Mouse (Mus musculus) stomach, embryonic 16.5 days (tissue): ENCODE data around the gene Ap3d1. TPM values are rescaled to one million over a fixed set of nuclear protein-coding genes. Genes with fewer than 3 reads are reported as not detected.

Experiments used
- ATAC-seq: fragments of 200-750 bp; cut with Nextera tagmentation; 2 replicates; pipeline ENCODE4 v1.8.0; 2017; ENCODE audit warnings: moderate number of reproducible peaks, moderate TSS enrichment; ENCODE audit not compliant: insufficient read depth, low FRiP score
- H3K27ac ChIP-seq: fragments of 300-500 bp; sonication (generic); 2 replicates; pipeline ENCODE4 v1.5.1; 2014; ENCODE audit warnings: low read length
- H3K27me3 ChIP-seq: fragments of 300-500 bp; sonication (generic); 2 replicates; pipeline ENCODE4 v1.6.1; 2014; ENCODE audit warnings: low read length, control low read depth, mixed read lengths; ENCODE audit not compliant: control insufficient read depth, insufficient read depth
- H3K36me3 ChIP-seq: fragments of 300-500 bp; sonication (generic); 2 replicates; pipeline ENCODE4 v1.6.1; 2014; ENCODE audit warnings: low read length; ENCODE audit not compliant: control insufficient read depth, insufficient read depth
- H3K4me1 ChIP-seq: fragments of 300-500 bp; sonication (generic); 2 replicates; pipeline ENCODE4 v1.6.1; 2014; ENCODE audit warnings: low read length, control low read depth, mixed read lengths; ENCODE audit not compliant: control insufficient read depth, insufficient read depth
- H3K4me2 ChIP-seq: fragments of 300-500 bp; sonication (generic); 2 replicates; pipeline ENCODE4 v1.6.1; 2014; ENCODE audit warnings: low read depth, low read length, mixed read lengths
- H3K4me3 ChIP-seq: fragments of 300-500 bp; sonication (generic); replicated peaks from 2 replicates; pipeline ENCODE4 v1.5.1; 2014; ENCODE audit warnings: mild to moderate bottlenecking, low read length
- H3K9ac ChIP-seq: fragments of 300-500 bp; sonication (generic); 2 replicates; pipeline ENCODE4 v1.6.1; 2014; ENCODE audit warnings: low read length
- H3K9me3 ChIP-seq: fragments of 300-500 bp; sonication (generic); replicated peaks from 2 replicates; pipeline ENCODE4 v1.6.1; 2016; ENCODE audit warnings: low read length, control low read depth; ENCODE audit not compliant: control insufficient read depth
- WGBS: fragments of 180-500 bp; shearing (Covaris S2); extraction: QIAGEN DNeasy Blood & Tissue Kit; methylation state at CpG from one replicate; pipeline ENCODE4 v1.1.7; 2014; 5-methylcytosine and 5-hydroxymethylcytosine counted together
- polyA plus RNA-seq: library from polyadenylated mRNA; unstranded; fragments of >200 nt; fragmentation: Nextera tagmentation; extraction: Ambion mirVana; gene quantifications from 2 replicates; pipeline ENCODE4 v1.2.1, GENCODE M21; 2015

Gene Ap3d1
- polyA plus RNA-seq, 1 experiment from 2014 or later = 66.3 TPM

- no peak overlapping the region for H3K4me3 ChIP-seq
- no peak for ATAC-seq
- peaks cover 36% of the 10 kb centered on the region for H3K36me3 ChIP-seq
- 95% methylated on average over 7 of the region's 7 CpGs for WGBS
- H3K9ac ChIP-seq = no peak overlapping the region
- no peak overlapping the region for H3K4me2 ChIP-seq
- no peaks in the 10 kb centered on the region for H3K9me3 ChIP-seq
- no peak overlapping the region for H3K27ac ChIP-seq
- H3K27me3 ChIP-seq = no peaks in the 10 kb centered on the region
- peaks cover 57% of the 10 kb centered on the region for H3K4me1 ChIP-seq
Measured at GRCm38 (mm10) chr10:80669737-80670485, 72.2 kb downstream of the Ap3d1 start.

GRCm38 (mm10) chr10:80669018-80669417, 73.0 kb downstream of the Ap3d1 start:
- peaks cover 58% of the 10 kb centered on the region for H3K4me1 ChIP-seq
- no peak overlapping the region for H3K4me3 ChIP-seq
- no peaks in the 10 kb centered on the region for H3K9me3 ChIP-seq
- 87% methylated on average over 12 of the region's 12 CpGs for WGBS
- H3K9ac ChIP-seq = peak overlapping the region; percentile 26; the same call in 1 of the 2 replicates
- peak overlapping the region; percentile 38 for H3K27ac ChIP-seq
- no peak overlapping the region for H3K4me2 ChIP-seq
- H3K36me3 ChIP-seq = peaks cover 36% of the 10 kb centered on the region
- no peaks in the 10 kb centered on the region for H3K27me3 ChIP-seq
- ATAC-seq = no peak

- H3K27me3 ChIP-seq = no peaks in the 10 kb centered on the region
- peak overlapping the region; percentile 38 for H3K27ac ChIP-seq
- ATAC-seq = no peak
- peaks cover 57% of the 10 kb centered on the region for H3K4me1 ChIP-seq
- 71% methylated on average over 11 of the region's 11 CpGs for WGBS
- H3K9ac ChIP-seq = no peak overlapping the region
- no peak overlapping the region for H3K4me2 ChIP-seq
- H3K9me3 ChIP-seq = no peaks in the 10 kb centered on the region
- peaks cover 36% of the 10 kb centered on the region for H3K36me3 ChIP-seq
- H3K4me3 ChIP-seq = no peak overlapping the region
Measured at GRCm38 (mm10) chr10:80668614-80669013, 73.5 kb downstream of the Ap3d1 start.

- H3K27ac ChIP-seq = no peak overlapping the region
- H3K9me3 ChIP-seq = no peaks in the 10 kb centered on the region
- no peaks in the 10 kb centered on the region for H3K27me3 ChIP-seq
- peaks cover 36% of the 10 kb centered on the region for H3K36me3 ChIP-seq
- WGBS = 76% methylated on average over 19 of the region's 19 CpGs
- H3K4me2 ChIP-seq = no peak overlapping the region
- H3K9ac ChIP-seq = no peak overlapping the region
- ATAC-seq = no peak
- H3K4me3 ChIP-seq = no peak overlapping the region
- peaks cover 47% of the 10 kb centered on the region for H3K4me1 ChIP-seq
Measured at GRCm38 (mm10) chr10:80666837-80667412, 75.1 kb downstream of the Ap3d1 start.

- no peaks in the 10 kb centered on the region for H3K9me3 ChIP-seq
- ATAC-seq = no peak
- H3K27ac ChIP-seq = peak overlapping the region; percentile 94
- H3K36me3 ChIP-seq = peaks cover 31% of the 10 kb centered on the region
- no peak overlapping the region for H3K4me2 ChIP-seq
- no peak overlapping the region for H3K4me3 ChIP-seq
- peaks cover 47% of the 10 kb centered on the region for H3K4me1 ChIP-seq
- 0 out of 2 replicates have a peak overlapping the region, but pooled peaks have one; percentile 58 for H3K9ac ChIP-seq
- H3K27me3 ChIP-seq = no peaks in the 10 kb centered on the region
- 70% methylated on average over 10 of the region's 10 CpGs for WGBS
Measured at GRCm38 (mm10) chr10:80665981-80666733, 75.9 kb downstream of the Ap3d1 start.

GRCm38 (mm10) chr10:80665459-80665858, 76.6 kb downstream of the Ap3d1 start:
- peak overlapping the region; percentile 58; the same call in 1 of the 2 replicates for H3K9ac ChIP-seq
- WGBS = 49% methylated on average over 4 of the region's 4 CpGs
- H3K4me1 ChIP-seq = peaks cover 45% of the 10 kb centered on the region
- H3K36me3 ChIP-seq = peaks cover 28% of the 10 kb centered on the region
- H3K4me3 ChIP-seq = no peak overlapping the region
- ATAC-seq = no peak
- peak overlapping the region; percentile 49; the same call in 1 of the 2 replicates for H3K4me2 ChIP-seq
- peak overlapping the region; percentile 94 for H3K27ac ChIP-seq
- no peaks in the 10 kb centered on the region for H3K9me3 ChIP-seq
- no peaks in the 10 kb centered on the region for H3K27me3 ChIP-seq

- Histone ChIP-seq H3K9ac (peak overlapping the region; percentile 58; the same call in 1 of the 2 replicates), H3K4me1 (peaks cover 41% of the 10 kb centered on the region), H3K4me2 (peak overlapping the region; percentile 49), H3K27me3 (no peaks in the 10 kb centered on the region), H3K9me3 (no peaks in the 10 kb centered on the region), H3K4me3 (peak overlapping the region; percentile 10; the same call in 1 of the 2 replicates), H3K27ac (peak overlapping the region; percentile 94), H3K36me3 (peaks cover 23% of the 10 kb centered on the region)
- 6% methylated on average over 10 of the region's 10 CpGs for WGBS
- peak; percentile 73 for ATAC-seq
Measured at GRCm38 (mm10) chr10:80665016-80665380, 77.1 kb downstream of the Ap3d1 start.

- ATAC-seq = peak; percentile 76
- peaks cover 18% of the 10 kb centered on the region for H3K36me3 ChIP-seq
- peaks cover 40% of the 10 kb centered on the region for H3K4me1 ChIP-seq
- WGBS = 18% methylated on average over 16 of the region's 16 CpGs
- no peaks in the 10 kb centered on the region for H3K27me3 ChIP-seq
- peak overlapping the region; percentile 10; the same call in 1 of the 2 replicates for H3K4me3 ChIP-seq
- H3K4me2 ChIP-seq = peak overlapping the region; percentile 49
- H3K27ac ChIP-seq = peak overlapping the region; percentile 94
- no peaks in the 10 kb centered on the region for H3K9me3 ChIP-seq
- H3K9ac ChIP-seq = peak overlapping the region; percentile 58; the same call in 1 of the 2 replicates
Measured at GRCm38 (mm10) chr10:80664197-80665015, 77.7 kb downstream of the Ap3d1 start.
